Mouse (Mus musculus) gastrocnemius, adult 8-10 months (tissue): Measurements from ENCODE around the gene Mex3d. TPM values are rescaled to one million over a fixed set of nuclear protein-coding genes. Genes with fewer than 3 reads are reported as not detected.

ENCODE experiments used
- DNase-seq, 2 experiments: peaks; one replicate each; pipeline ENCODE4 v3.0.0; 2022; ENCODE audit warnings: low spot score in 2 of 2
- total RNA-seq, 4 experiments: library from RNA; stranded (reverse); gene quantifications; 2 replicates each; pipeline ENCODE4 v1.2.4; 2022

Gene Mex3d
- total RNA-seq, 4 experiments from 2014 or later: 4.2 to 6.3 (median 4.7) TPM

DNA sequence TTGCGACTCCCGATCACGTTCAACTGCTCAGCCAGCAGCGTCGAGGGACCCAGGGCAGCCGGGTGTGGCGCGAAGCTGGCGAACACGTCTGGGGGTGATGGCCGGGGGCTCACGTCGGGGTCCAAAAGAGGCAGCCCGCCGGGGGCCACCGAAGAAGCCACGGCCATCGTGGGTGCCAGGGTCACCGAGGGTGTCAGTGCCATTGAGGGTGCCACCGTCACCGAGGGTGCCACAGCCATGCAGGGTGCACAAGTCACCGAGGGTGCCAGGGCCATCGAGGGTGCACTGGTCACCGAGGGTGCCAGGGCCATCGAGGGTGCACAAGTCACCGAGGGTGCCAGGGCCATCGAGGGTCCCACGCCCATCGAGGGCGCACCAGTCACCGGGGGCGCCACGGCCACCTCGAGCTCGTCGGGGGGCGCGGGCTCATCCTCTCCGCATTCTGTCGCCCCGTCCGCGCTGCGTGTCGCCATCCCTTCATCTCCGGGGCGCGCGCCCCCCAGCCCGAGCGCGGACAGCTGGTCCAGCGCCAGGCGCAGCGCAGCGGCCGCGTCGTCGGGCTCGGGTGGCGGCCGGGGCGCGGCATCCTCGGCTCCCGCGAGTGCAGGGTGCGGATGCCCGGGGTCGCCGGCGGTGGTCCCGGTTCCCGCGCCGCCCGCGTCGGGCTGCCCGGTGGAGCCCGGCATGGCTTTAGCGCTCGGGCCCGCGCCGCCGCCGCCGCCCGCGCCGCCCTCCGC, 556 bp downstream of the Mex3d start:
- DNase-seq: no peak

DNA sequence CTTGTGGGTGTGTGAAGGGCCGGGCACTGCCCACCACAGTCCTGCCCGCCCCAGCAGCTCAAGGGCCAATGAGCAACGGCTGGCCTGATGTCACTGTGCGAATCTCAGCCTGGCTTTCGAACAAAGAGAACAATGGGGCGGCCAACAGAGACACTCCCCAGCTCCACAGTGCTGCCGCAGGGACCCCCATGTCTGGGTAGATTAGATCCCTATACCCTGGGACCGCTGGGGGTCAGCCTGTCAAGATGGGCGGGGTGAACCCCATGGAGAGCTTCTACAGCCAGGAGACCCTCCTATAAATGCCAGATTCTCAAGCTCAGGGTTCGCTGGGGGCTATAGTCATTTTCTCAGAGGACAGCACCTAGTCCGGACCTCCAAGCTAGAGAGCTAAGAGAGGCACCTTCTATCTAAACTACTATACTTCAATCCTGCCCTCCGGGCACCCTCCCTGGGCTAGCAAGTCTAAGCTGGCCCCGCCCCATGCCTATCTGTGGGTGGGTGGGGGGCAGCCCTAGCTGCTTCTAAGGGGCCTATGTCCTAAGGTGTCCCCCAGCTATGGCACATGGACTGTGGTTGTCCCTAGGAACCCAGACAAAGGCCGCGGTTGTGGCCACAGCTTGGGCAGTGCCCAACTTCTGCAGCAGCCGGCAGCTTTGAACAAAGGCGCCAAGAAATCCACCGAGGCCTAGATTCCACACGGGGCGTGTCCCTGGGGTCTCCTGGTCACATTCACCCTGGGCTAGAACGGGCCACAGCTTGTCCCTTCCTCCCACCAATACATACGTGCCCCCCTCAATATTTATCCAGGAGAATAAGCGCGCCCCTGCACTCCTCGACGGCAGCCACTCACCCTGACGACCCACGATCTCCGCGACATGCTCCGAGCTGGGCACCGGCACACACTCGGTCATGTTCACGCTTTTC, 1.4 kb downstream of the Mex3d start:
- no peak for DNase-seq

DNA sequence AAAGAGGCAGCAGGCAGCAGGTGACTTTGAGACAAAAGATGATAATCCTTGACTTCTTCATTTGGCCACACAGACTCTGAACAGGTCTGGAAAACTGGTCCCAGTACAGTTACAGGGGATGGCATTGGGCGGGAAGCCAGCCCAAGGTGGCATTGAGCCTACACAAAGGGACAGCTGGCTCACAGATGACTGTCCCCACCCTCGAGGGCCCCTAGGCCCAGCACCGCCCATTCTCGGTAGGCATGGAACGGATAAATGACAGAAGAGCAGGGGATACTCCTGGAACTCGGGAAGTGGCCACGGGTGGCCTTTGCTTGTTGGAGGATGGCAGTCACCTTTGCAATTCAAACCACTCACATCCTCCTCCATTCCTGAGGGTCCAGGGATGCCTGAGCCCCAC, 2.1 kb downstream of the Mex3d start:
- no peak for DNase-seq

DNA sequence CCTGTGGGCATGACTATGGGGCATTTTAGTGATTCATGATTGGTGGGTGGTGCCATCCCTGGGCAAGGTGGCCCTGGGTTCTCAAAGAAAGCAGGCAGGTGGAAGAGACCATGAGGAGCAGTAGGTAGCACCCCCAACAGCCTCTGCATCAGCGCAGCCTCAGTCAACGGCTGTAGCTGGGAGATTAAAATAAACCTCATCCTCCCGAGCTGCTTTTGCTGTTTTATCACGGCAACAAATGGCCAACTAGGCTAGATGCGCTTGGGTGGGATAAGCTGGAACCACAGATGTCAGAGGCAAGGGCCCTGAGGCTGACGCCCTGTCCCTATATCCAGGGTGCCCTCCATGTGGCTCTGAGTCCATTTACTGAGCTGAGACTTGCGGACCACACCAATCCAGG, 2.8 kb downstream of the Mex3d start:
- DNase-seq: no peak

DNA sequence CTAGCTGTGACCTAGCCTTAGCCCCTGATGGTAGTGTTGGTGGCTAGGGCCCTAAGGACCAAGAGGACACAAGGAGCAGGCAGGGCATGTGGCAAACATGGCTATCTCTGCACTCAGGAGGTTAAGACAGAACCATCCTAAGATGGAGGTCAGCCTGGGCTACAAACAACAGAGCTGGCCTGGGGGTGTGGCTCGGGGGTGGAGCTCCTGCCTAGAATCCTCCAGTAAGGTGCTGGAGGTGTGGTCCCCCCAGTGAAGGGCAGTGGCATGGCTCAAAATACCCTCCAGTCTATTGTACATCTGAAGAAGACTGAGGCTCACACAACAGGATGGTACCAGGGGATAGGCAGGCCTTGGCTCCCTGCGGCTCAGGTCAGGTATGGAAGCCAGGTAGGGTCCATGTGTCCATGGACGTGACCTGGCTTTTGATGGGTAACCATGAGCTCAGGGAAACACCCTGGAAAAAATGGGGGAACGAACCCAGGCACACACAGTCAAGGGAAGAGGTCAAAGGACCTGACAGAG, 3.3 kb downstream of the Mex3d start:
- no peak for DNase-seq

DNA sequence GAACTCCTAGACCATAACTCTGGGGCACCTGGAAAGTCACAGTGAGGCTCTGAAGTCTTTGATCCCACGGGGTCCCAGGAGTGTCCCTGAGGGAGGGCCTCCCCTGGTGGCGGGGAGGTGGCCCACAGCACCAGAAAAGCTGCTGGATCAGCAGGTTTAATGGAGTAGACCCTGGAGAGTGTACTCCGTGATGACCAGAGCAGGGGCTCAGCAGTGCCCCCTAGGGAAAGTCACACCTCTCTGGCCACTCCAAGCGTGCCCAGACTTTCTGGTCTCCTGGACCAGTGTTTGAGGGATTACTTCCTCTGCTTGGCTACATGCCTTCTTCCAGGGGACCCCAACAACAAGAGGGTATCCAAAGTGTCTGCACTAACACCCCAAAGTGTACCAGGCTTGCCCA, 4.0 kb downstream of the Mex3d start:
- no peak for DNase-seq

DNA sequence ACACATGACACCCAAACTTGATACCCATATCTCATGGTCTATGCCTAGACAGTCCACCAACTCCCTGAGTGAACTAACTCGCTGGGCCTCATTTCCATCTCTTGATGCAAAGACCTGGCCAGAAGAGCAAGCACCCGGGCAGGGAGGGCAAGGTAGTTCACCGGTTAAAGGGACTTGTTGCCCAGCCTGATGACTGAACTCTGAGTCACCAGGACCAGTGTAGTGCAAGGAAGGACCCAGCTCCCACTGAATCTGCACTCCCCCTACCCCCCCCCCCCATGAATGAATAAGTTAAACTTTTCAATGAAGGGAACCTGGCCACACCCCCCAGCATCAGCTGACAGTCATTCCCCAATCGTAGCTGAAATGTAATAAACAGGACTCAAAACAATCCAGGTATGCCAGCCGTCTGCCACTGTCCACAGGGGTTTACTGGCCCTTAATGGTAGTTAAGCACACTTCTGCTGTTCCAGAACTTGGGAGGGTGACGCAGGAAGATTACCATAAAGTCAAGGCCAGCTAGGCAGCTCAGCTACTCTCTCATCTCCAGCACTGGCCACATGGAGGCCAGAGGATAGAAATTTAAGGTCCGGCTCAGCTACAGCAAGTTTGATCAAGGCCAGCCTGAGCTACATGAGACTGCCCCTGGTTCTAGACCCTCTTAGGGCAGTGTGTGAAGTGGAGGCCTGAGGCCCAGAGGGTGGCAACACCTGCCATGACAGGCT, 4.7 kb downstream of the Mex3d start:
- no peak for DNase-seq

DNA sequence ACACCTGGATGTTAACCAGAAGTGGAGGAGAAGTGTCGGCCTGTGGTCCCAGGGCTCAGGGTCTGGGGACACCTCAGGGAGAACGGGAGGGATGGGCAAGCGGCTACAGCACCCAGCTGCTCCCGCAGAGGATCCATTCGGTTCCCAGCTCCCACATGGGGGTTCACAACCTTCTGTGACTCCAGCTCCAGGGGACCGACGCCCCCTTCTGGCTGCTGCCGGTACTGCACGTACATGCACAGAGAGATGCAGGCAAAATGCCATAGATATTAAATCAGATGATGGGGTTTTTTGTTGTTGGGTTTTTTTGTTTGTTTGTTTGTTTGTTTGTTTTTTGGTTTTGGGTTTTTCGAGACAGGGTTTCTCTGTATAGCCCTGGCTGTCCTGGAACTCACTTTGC, 9.7 kb downstream of the Mex3d start:
- DNase-seq: no peak

DNA sequence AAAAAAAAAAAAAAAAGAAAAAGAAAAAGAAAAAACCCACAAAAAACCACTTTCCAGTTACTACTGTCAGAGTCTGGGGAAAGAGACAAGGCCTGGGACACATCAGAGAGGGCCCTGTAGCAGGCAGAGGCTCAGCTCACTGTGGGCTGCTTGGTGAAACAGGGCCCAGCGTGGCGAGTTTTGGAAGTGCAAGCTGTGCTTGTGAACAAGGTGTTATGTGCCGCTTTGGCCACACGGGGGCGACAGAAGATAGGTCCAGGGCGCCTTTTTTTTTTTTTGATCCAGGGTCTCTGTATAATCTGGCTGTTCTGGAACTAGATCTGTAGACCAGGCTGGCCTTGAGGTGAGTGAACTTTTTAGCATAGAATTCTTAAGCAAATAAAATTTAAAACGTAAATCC, 11.3 kb downstream of the Mex3d start:
- DNase-seq: peak; percentile 77 to 85

DNA sequence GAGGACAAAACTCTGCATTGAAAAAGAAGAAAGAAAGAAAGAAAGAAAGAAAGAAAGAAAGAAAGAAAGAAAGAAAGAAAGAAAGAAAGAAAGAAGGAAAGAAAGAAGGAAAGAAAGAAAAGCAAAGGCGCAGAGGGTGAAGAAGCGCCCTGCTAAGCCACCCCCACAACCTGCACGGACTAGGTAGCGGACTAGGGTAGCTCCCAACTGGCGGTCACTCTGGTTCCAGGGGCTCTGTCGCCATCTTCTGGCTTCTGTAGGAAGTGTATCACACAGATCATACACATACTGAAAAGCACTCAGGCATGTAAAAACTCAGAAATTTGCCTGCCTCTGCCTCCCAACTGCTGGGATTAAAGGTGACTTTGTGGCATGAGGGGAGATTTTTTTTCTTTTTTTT, 13.4 kb downstream of the Mex3d start:
- peak; percentile 48 to 49 for DNase-seq

DNA sequence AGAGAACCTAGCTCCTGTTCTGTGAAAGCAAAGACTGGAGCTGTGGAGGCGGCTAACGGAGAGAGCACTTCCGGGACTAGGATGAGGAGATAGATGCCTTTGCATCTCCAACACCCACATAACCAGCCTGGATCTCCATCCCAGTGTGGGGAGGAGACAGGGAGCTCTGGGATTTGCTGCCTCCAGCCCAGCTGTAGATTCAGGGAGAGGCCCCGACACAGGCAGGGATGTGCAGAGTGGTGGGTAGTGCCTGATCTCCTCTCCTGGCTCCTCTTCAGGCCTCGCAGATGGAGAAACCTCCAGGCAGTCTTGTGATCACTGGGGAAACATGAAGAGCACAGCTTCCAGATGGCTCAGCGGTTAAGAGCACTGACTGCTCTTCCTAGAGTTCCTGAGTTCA, 14.8 kb downstream of the Mex3d start:
- DNase-seq: no peak

DNA sequence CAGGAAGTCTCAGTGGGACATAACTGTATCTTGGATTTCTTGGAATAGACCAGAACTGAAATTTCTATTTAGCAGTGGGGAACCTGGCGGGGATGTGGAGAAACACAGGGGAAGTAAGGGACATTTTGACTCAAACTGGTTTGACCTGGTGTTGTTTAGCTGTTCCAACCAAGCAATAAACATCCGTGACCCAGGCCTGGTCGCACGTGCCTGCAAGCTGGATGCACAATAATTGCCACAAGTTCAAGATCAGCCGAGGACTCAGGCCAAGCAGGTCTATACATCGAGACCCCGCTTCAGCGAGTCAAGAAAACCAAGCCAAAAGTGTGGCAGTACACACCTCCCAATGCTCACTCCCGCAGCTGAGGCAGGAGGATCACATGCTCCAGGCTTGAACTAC, 15.5 kb downstream of the Mex3d start:
- DNase-seq: no peak

DNA sequence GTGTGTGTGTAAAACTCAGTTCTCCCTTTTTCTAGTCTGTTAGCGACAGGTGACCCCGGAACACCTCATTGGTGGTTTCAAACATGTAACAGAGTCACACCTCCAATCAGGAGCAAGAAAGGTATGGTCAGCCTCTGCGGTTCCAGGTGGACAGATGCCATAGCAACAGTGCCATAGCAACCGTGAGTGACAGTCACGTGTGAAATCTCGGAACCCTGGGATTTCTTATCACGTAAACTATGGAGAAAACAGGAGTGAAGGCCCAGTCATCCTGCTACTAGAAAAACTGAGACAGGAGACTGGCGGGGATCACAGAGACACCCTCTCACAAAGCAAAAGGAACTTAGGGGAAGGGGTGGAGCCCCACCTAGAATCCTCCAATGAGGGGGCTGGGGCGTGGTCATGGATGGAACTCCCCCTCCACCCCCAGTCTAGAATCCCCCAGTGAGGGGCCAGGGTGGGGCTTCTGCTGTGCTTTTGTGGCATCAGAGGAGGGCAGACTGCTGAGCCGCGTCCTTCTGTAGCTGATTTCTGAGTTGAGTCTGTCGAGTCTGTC, 16.0 kb downstream of the Mex3d start:
- no peak for DNase-seq

DNA sequence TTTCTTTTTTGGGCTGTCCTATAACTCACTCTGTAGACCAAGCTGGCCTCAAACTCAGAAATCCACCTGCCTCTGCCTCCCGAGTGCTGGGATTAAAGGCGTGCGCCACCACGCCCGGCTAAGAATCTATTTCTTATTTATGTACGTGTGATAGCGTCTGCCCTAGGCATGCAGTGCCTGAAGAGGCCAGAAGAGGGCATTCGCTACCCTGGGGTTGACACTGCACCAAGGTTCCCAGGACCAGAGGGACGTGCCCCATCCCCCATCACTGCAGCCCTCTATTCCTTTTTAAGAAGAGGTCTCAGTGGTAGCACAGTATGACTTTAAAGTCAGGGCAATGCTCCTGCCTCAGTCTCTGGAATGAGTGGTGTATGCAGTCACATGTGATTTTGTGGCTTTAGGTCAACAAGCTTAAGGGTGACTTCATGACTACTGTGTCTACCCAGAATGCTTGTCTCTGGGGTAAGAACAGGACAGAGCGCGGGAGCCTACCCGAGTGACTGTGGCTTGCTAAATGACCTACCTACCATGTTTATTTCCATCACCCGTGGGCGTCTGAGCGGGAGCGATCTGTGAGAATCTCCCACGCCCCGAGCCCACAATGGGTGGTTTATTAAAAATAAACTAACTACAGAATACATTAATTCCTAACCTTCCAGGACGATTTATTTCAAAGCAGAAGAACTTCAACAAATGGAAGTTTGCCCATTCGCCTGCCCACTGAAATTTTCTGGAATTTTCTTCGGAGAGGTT, 17.3 kb downstream of the Mex3d start:
- no peak for DNase-seq

DNA sequence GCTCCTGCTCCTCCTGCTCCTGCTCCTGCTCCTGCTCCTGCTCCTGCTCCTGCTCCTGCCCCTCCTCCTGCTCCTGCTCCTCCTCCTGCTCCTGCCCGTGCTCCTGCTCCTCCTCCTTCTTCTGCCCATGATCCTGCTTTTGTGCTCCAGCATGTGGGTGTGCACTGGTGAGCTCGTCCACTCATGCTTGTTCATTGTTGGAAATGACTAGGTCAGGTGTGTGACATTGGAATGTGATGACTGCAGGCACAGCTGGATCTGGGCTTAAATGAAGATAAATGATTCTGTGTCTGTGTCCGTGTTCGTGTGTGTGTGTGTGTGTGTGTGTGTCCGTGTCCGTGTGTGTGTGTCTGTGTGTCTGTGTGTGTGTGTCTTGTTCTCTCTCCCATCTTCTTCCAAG, 19.1 kb downstream of the Mex3d start:
- DNase-seq: no peak

DNA sequence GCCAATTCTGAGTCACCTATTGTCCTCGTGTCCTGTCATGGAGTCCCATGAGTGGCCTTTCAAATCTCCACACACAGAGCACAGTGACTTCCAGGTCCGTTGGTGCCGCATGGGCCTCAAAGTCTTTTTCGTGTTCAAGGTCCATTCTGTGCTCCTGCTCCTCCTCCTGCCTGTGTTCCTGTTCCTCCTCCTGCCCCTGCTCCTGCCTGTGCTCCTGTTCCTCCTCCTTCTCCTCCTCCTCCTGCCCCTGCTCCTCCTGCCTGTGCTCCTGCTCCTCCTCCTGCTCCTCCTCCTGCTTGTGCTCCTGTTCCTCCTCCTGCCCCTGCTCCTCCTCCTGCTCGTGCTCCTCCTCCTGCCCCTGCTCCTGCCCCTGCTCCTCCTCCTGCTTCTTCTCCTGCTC, 19.5 kb downstream of the Mex3d start:
- DNase-seq: no peak

DNA sequence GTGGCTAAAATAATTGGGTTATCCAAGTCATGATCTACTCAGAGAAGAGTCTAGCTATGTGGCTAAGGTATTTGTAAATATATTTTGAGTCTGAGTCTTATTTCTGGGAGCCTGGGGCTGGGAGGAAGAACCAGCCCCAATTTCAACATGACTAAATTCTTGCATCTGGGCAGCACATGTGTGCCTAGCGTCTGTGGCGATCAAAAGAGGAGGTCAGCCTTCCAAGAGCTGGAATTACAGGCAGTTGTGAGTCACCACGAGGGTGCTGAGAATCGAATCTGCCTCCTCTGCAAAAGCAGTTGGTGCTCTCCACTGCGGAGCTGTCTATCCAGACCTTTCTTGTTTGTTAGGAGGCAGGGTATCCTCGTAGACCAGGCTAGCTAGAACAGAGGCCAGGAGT, 21.7 kb downstream of the Mex3d start:
- DNase-seq: no peak

DNA sequence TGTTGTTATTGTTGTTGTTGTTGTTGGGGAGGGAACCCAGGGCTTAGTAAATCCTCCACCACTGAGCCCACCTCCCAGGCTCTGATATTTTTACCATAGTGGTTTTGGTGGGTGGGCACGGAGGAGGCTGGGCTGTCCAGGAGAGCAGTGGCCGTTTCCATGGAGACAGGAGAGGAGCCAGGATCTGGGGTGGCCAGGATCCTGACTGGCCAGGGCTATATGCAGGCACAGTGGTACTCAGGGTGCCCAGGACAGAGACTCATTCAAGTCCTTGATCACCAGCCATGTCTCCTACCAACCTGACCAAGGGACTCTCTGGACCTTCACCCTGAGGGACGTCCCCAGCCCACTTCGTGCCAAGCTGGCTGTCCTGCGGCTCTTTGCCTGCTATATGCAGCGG, 23.7 kb downstream of the Mex3d start:
- DNase-seq: no peak

DNA sequence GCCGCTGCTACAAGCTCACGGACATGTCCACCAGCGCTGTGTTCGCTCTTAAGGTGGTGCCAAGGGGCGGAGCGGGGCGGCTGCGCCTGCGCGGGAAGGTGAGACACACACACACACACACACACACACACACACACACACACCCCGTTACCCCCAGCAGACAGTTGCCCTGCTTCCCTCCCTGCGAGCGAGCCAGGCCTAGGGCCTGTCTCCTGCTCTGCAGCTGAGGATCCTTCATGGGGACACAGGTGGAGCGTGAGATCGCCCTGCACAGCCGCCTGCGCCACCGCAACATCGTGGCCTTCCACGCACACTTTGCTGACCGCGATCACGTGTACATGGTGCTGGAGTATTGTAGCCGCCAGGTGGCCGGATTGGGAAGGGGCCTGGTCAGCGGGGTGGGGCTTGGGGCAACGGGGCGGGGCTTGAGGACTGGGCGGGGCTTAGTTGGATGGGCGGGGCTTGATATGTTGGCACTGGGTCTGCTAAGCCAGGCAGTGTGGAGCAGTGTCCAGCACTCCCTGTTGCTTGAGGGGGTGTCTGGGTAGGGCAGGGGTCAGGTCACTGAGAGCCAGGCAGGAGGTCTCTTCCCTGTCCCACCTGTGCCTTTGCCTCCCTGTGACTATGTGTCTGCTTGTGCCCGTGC, 29.3 kb downstream of the Mex3d start:
- no peak for DNase-seq

DNA sequence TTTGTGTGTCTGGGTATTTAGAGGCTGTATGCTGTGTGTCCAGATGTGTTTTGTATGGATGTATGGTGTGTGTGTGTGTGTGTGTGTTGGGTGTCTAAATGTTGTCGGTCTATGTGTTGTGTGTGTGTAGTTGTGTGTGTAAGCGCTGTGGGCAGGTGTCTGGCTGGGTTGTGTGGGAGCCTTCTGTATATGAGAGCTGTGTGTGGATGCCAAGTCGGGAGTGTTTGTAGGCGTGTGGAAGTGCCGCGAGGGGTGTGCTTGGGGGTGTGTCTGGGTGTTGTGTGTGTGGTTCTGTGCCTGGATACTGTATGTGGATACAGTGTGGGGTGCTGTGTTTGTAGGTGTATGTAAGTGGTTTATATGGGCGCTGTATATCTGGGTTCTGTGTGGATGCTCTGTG, 30.1 kb downstream of the Mex3d start:
- no peak for DNase-seq
